Mouse (Mus musculus) ovary, postnatal 14 days (tissue): ENCODE data around the gene Ralgps2.

Experiments used
- DNase-seq: peaks from one replicate; pipeline ENCODE4 v3.0.0; 2022; ENCODE audit warnings: low spot score

The Ralgps2 gene

GRCm38 (mm10) chr1:156939251-156940141 is at the start of gene Ralgps2:
TSS of gene Ralgps2 (minus strand) at chr1:156939626.
- DNase-seq: peak; percentile 39

GRCm38 (mm10) chr1:156987576-156987975 is 48.1 kb upstream of the Ralgps2 start:
- no peak for DNase-seq

DNA sequence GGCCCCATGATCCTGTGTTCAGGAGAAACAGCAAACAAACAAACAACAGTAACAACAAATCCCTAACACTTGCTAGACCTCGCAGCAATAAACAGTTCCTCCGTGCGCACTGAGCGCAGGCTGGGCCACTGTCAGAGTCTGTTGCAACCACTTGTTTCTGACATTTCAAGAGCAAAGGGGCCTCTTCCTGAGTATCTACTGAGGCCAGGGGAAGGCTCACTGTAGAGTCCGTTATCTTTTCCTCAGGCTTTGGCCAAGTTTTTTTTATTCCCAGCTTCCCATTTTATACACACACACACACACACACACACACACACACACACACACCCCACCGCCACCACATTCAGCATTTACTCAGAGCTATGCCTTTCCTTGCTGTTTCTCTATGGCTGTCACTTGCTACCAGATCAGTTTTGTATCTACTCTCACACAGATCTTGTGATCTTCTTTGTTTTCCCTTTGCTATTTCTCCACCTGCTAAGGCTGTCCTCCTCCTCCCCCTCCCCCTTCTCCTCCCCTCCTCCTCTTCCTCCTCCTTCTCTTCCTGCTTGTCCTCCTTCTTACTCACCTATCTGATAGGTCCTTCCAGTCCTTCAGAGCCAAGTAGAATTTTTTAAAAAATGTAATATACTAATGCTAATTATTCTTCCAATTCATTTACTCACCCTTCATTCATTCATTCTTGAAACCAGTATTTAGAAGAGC is 47.4 kb upstream of the Ralgps2 start:
- DNase-seq: no peak

DNA sequence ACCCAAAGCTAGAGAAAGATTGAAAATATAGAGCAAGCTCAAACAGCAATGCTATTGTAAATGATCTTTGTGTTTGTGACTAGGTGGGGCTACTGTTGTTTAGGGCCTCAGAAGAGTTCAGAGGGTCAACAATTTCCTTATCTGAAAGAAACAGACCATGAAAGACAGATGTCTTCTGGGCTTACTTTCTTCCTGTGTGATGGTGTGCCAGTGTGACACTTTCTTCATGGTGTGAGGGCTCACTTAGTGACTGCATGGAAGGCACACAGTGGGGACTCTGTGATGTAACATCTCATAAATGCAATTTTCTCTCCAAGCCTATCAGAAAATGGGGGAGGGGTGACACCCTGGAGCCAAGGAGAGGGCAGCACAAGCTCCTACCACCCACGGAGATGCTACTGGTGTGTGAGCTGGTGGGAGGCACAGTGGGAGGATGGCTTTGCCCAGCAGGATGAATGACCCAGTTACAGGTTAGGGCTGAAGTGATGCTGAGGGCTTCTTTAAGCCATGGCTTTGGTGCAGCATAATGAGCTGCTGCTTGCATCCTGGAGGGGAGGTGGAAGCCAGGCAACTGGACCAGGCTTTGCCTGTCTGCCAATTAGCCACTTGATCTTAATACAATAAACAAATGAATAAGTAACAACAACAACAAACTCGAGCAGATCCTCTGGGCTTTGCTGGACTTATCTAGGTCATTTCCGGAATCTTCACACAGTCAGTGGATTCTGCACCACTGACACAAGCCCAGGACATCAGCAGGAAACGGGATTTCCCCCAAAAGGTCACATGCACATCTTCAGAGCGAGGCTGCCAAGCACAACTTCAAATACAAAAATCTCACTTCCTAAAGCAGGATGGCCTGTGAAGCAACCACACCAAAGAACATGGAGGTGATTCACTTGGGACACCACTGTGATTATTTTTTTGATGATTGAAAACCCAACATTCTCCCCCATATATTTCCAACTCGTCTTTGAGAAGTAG is 46.5 kb upstream of the Ralgps2 start:
- DNase-seq: no peak

DNA sequence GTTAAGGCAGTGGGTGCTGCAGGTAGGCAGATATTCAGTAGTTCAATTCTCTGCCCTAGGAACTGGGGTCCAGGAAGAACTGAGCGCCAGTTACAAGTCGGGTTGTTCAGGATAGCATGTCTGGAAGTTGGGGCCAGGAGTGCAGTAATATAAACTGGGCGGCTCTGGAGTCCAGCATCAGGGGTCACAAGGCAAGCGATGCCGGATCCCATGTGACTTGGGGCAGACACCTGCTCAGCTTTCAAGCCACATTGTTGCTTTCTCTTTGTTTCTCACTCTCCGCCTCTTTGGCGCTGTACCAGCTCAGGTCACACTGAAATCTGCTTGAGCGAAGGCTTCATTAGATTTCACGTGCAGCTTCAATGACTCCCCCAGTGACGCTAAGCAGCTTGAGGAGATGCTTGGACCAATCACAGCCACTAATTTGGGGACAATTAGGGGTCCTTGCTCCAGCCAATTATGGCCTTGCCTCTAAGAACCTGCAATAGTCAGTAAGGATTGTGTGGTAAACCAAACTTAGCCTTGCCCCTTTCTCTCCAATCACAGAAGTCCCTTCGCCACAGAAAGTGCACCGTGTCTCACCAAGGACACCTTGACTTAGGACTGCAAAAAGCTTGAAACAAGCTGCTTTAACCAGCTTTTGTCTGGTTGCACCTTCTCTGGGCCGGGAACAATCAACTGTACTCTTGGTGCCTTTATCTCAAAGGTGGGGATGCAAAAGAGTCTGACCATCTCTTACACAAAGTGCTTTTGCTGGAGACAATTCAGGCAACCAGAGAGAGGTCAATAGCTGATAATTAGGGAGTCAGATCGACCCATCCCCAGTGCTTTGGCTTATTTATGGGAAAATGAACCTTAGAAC is 43.8 kb upstream of the Ralgps2 start:
- no peak for DNase-seq

DNA sequence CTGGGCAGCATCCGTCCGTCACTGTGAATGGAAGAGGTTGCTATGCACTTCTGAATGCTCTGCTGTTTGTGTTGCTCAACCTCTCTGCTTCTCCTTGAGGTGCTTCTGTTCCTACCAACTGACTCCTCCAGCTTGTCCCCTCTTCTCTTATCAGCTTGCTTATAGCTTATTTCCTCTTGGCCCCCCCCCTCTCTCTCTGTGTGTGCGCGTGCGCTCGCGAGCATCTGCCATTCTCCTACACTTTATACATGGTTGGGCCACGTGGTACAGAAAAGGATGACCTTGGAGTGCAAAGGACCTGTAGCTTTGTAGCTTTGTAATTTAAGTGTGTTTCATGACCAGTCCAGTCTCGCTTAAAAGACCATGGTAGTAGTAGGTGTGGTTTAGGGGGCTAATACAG is 42.5 kb upstream of the Ralgps2 start:
- DNase-seq: no peak

DNA sequence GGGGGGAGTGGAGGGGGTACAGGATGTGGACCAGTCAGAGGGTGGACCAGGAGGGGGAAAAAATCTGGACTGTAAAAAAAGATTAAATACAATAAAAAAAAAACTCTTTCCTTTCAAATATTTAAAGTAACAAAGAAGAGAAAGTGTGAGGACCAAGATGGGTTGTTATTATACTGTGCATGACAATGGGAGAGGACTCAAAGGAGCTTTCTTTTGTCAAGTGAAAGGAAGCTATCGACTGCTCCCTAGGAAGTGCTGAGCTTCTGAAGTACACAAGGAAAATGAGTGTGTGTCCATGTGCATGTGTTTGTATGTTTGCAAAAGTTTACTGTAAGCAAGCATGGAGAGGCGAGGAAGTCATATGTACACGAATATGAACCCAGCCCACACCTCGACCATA is 40.3 kb upstream of the Ralgps2 start:
- no peak for DNase-seq

DNA sequence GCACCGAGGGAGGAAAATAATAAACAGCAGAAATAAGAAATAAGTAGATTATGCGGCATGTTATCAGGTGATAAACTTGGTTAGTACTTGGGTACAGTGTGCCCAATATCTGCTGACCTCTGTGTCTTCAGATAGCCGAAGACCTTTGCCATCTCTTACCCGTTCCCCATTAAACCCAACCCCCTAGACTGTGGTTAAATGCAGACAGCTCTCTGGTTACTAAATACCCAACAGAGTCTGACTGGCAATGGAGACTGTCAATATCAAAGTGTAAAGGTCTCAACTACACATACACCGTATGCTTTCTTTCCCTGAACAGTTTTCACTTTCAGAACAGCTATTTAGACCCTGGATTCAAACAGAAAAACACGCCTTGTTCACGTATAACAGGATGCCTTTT is 39.2 kb upstream of the Ralgps2 start:
- no peak for DNase-seq

GRCm38 (mm10) chr1:156973857-156974256 is 34.4 kb upstream of the Ralgps2 start:
- DNase-seq: no peak

DNA sequence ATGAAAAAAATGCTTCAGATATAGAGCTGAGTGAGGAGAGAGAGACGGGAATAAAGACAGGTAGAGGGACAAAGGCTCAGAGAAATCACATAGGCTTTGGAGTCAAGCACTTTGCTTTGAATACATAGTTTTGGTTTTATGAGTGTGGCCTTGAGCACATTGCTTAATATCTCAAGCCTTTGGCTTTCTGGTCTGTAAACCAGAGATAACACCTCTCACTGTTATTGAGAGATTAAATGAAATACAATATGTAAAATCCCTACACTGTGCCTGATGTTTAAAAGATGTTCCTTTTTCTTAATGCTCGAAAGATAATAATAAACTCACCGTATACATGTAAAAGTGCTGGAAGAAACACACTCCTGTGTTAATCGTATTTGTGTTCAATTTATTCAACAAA is 33.0 kb upstream of the Ralgps2 start:
- no peak for DNase-seq

DNA sequence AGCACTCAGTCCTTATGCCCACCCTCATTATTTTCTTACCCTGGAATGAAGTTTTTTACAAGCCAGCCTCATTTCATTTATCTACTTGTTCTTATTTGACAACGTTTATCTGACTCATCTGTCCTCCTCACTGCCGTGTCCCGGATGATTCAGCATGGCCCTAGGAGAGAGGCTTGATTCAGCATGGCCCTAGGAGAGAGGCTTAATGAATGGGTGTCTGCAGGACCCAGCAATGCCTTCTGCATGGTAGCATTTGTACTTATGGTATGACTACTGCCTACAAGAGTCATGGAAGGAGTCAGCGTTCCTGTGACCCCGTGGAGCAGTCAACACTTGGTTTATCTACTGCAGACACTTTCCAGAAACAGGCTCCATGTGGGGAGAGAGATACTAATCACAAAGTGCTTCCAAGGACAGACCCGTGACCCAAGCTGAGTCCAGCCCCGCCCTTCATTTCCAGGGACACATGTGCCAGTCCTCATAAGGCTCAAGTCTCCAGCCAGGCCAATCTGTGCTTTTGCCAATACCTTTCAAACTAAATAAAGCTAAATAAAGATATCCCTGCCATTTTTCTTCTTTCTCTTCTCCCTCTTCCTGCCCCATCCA is 31.9 kb upstream of the Ralgps2 start:
- no peak for DNase-seq

- no peak for DNase-seq
Measured at GRCm38 (mm10) chr1:156970641-156971040, 31.2 kb upstream of the Ralgps2 start.

DNA sequence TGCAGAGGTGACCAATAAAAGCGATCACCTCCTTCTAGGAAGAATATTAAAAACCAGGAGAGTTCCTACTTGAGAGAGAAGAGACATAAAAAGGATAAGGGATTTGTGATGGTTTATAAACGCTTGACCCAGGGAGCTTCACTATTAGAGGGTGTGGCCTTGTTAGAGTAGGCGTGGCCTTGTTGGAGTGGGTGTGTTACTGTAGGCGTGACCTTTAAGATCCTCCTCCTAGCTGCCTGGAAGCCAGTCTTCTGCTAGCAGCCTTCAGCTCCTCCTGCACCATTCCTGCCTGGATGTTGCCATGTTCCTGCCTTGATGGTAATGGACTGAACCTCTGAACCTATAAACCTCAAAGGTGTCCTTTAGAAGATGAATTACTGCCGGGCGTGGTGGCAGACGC is 28.7 kb upstream of the Ralgps2 start:
- DNase-seq: no peak

- no peak for DNase-seq
Measured at GRCm38 (mm10) chr1:156964586-156964932, 25.1 kb upstream of the Ralgps2 start.

- DNase-seq: no peak
Measured at GRCm38 (mm10) chr1:156963871-156964585, 24.6 kb upstream of the Ralgps2 start.

- no peak for DNase-seq
Measured at GRCm38 (mm10) chr1:156961481-156962265, 22.2 kb upstream of the Ralgps2 start.

DNA sequence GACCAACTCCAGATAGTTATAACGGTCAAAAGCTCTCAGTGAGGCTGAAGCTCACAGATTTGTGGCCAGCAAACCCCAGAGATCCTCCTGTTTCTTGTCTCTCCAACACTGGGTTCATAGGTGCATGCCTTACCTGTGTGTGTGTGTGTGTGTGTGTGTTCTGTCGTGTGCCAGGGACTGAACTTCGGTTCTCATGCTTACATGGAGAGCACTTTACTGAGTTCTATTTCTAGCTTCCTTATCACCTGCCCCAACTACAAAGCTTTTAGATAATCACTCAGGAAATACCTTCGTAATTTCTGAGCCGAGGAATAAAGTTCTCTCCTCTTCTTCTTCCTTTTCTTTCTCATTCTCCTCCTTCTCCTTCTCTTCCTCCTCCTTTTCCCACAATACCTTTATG is 19.6 kb upstream of the Ralgps2 start:
- DNase-seq: no peak

GRCm38 (mm10) chr1:156957360-156957759 is 17.9 kb upstream of the Ralgps2 start:
- no peak for DNase-seq
